In genomic region chr4:149373431-149373830, GRCm38 (mm10) we compare ENCODE assay signal across 10 mouse cellular contexts. TPM values are rescaled to one million over a fixed set of nuclear protein-coding genes. Genes with fewer than 3 reads are reported as not detected.
DNase-seq lines count a peak whose midpoint lies in the region; ATAC-seq and TF ChIP-seq lines count a peak whose summit lies in the region.
"Had no signal": no experiment of that assay in that cellular context is flagged by ENCODE, and none has a peak within 500 bp of the region (broad histone marks: within the 10 kb centered on the region; RNA-seq: fewer than 3 reads in every experiment).

No protein-coding gene starts in this region.

- H3K9me3 ChIP-seq in liver, embryonic 12.5 days (replicated peaks) = no peaks in the 10 kb centered on the region
- no peaks in the 10 kb centered on the region for H3K9me3 ChIP-seq in lung, postnatal 0 days (ENCODE audit: low read length)
- H3K9me3 ChIP-seq: heart, embryonic 15.5 days; neural tube, embryonic 12.5 days had no signal

- H3K4me1 ChIP-seq in liver, embryonic 12.5 days = no peaks in the 10 kb centered on the region
- H3K4me1 ChIP-seq in lung, postnatal 0 days (ENCODE audit: insufficient read depth, low read depth, low read length) = no peaks in the 10 kb centered on the region
- H3K4me1 ChIP-seq: heart, embryonic 15.5 days; neural tube, embryonic 12.5 days had no signal

- TF ChIP-seq EP300 in lung, postnatal 0 days (IDR thresholded peaks at IDR 0.05) = no peak

- H3K27ac ChIP-seq in liver, embryonic 12.5 days = no peak overlapping the region
- H3K27ac ChIP-seq in lung, postnatal 0 days (ENCODE audit: low read length) = no peak overlapping the region
- H3K27ac ChIP-seq: heart, embryonic 15.5 days; neural tube, embryonic 12.5 days had no signal

- H3K27me3 ChIP-seq in liver, embryonic 12.5 days (replicated peaks) = no peaks in the 10 kb centered on the region
- H3K27me3 ChIP-seq in lung, postnatal 0 days (replicated peaks; ENCODE audit: insufficient read depth, low read length) = no peaks in the 10 kb centered on the region
- H3K27me3 ChIP-seq in splenic B cell, adult 2 months (ENCODE audit: control insufficient read depth, insufficient read depth, low read length, poor library complexity, severe bottlenecking) = no peaks in the 10 kb centered on the region
- H3K27me3 ChIP-seq: heart, embryonic 15.5 days; neural tube, embryonic 12.5 days had no signal

- H3K9ac ChIP-seq in liver, embryonic 12.5 days = no peak overlapping the region
- no peak overlapping the region for H3K9ac ChIP-seq in lung, postnatal 0 days (replicated peaks; ENCODE audit: low read depth)
- H3K9ac ChIP-seq: heart, embryonic 15.5 days; neural tube, embryonic 12.5 days had no signal

- no peak for ATAC-seq in liver, embryonic 12.5 days
- no peak for ATAC-seq in lung, postnatal 0 days

- H3K4me3 ChIP-seq in liver, embryonic 12.5 days = no peak overlapping the region
- H3K4me3 ChIP-seq in lung, postnatal 0 days (ENCODE audit: low read depth, low read length) = no peak overlapping the region
- H3K4me3 ChIP-seq: heart, embryonic 15.5 days; neural tube, embryonic 12.5 days had no signal

- intact Hi-C loops in heart, postnatal 14 days (cut with DNase I) = loop anchor here (5.0 kb wide), 1 partner anchor 169 kb away; no protein-coding TSS in a partner anchor

- peak; percentile 54 to 72 for DNase-seq in adrenal gland, adult 18-20 months (ENCODE audit: low spot score in 2 of 2)
- DNase-seq in adrenal gland, adult 8-10 months = no peak
- peak; percentile 70 for DNase-seq in liver
- DNase-seq in c-Kit-positive CD71-positive TER-119-positive erythroid progenitor cells, embryonic 14.5 days (ENCODE audit: low spot score) = peak; percentile 22
- DNase-seq in heart, postnatal 14 days = peak; percentile 62 to 64
- DNase-seq in lung, postnatal 0 days (ENCODE audit: low spot score) = peak; percentile 61
- peak; percentile 63 for DNase-seq in splenic B cell, adult 2 months (ENCODE audit: low read depth, low spot score)

- peaks cover 95% of the 10 kb centered on the region for H3K36me3 ChIP-seq in liver, embryonic 12.5 days
- H3K36me3 ChIP-seq in lung, postnatal 0 days (ENCODE audit: insufficient read depth, low read length) = peaks cover 38% of the 10 kb centered on the region
- peaks cover 7% of the 10 kb centered on the region for H3K36me3 ChIP-seq in splenic B cell, adult 2 months (ENCODE audit: control insufficient read depth, insufficient read depth, low read length, poor library complexity, severe bottlenecking)

- 64% methylated on average over 5 of the region's 5 CpGs for WGBS in liver, embryonic 12.5 days (ENCODE audit: insufficient replicate concordance)
- 62% methylated on average over 5 of the region's 5 CpGs for WGBS in lung, postnatal 0 days

- peak; percentile 66 for TF ChIP-seq CTCF in lung, postnatal 0 days (IDR thresholded peaks at IDR 0.05)

- no peak overlapping the region for H3K4me2 ChIP-seq in liver, embryonic 12.5 days
- no peak overlapping the region for H3K4me2 ChIP-seq in lung, postnatal 0 days (replicated peaks; ENCODE audit: low read depth, low read length)
- H3K4me2 ChIP-seq: heart, embryonic 15.5 days; neural tube, embryonic 12.5 days had no signal

RNA-seq across cellular contexts. Expression of gene Ube4b, which starts 53.1 kb away (rescaled TPM):
- total RNA-seq in adrenal gland, adult 18-20 months (2021) = 10 to 100 TPM; 59.8 to 71.3 TPM
- 100 to 1,000 TPM in 1 of 4 experiments, 10 to 100 TPM in 3; 77.8 to 102 (median 91.0) TPM for total RNA-seq in adrenal gland, adult 8-10 months (2022)
- polyA plus RNA-seq in liver, embryonic 12.5 days (2016; fragmentation: Nextera tagmentation; extraction: Ambion mirVana) = 25.1 and 26.4 TPM in 2 replicates
- 10 to 100 TPM; 46.3 to 58.6 TPM for total RNA-seq in heart, postnatal 14 days (2021)
- polyA plus RNA-seq in lung, postnatal 0 days (2015; fragmentation: Nextera tagmentation; extraction: Ambion mirVana) = 14.2 and 15.1 TPM in 2 replicates
